Mouse (Mus musculus): ENCODE measurements around the gene Anks1.

The Anks1 gene

GRCm38 (mm10) chr17:28097308-28097707, 188.2 kb downstream of the Anks1 start:
- DNase-seq (ENCODE audit: low read depth), result no peak

DNA sequence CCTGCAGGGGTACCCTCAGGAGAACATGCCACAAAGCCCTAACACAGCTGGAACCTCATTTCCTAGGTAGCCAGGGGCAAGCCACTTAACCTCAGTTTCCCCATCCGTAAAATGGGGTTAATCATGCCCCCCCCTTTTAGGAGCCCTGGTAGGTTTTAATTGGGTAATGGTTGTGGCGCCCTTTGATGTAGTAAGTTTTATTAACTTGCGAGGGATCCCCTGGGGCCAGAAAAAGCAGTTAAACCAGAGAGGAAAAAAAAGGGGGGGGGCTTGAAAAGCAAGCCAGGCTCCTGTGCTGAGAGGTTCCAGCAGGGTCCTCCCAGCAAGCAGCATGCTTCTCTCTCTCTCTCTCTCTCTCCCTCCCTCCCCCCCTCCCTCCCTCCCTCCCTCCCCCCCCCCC, 190.0 kb downstream of the Anks1 start:
- DNase-seq (ENCODE audit: low read depth), result no peak

DNA sequence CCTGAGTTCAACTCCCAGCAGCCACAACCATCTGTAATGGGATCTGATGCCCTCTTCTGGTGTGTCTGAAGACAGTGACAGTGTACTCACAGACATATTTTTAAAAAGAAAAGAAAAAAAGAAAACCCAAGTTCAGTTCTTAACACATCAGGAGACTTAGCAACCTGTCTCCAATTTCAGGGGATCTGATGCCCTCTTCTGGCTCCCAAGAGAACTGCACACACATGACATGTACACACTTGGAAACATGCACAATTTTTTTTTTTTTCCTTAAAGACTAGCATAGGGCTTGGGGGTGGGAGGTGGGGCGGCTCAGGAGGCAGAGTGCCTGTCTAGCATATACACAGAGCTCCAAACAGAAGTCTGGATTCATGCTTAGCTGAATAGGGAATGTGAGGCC, 191.6 kb downstream of the Anks1 start:
- no peak for DNase-seq (ENCODE audit: low read depth)

- DNase-seq (ENCODE audit: low read depth), result no peak
Observed at GRCm38 (mm10) chr17:28101284-28101887, 192.3 kb downstream of the Anks1 start.

- DNase-seq (ENCODE audit: low read depth), result no peak
Observed at GRCm38 (mm10) chr17:28101902-28102319, 192.8 kb downstream of the Anks1 start.

DNA sequence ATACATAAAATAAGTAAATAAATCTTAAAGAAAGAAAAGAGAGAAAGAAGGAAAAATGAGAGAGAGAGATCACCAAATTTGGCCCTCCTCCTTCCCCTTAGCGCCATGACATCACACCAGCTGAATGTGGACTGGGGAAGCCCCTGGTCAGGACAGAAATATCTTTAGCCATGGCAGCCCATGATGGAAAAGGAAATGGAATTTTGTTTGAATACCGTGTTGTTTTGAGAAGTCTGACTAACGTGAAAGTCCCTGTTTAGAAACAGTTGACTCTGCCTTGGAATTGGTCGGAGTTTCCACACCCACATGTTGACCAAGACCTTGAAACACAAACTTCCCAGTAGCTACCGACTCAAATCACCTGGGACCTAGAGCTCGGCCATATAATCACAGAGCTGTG, 195.3 kb downstream of the Anks1 start:
- DNase-seq (ENCODE audit: low read depth), result no peak

- no peak for DNase-seq (ENCODE audit: low read depth)
Observed at GRCm38 (mm10) chr17:28106352-28106751, 197.2 kb downstream of the Anks1 start.

DNA sequence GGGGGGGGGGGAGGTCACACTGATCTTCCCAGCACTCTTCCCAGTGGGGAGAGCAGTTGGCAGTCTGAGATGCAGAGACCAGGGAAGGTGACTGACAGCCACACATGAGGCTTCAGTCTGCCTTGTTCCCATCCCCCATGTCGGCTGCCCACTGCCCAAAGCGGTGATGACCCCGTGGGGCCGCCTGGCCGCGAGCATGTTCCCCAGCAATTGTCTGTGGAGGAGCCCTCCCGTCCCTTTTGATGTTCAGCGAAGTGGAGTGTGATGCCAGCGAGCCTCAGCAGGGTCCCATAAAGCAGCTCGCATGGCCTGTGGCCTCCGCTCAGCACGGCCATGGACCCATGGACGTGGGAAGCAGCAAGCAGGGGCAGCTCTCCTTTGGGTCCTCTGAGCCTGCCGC, 198.2 kb downstream of the Anks1 start:
- no peak for DNase-seq (ENCODE audit: low read depth)

GRCm38 (mm10) chr17:28112266-28112665, 203.2 kb downstream of the Anks1 start:
- no peak for DNase-seq (ENCODE audit: low read depth)

All from c-Kit-positive CD71-negative TER-119-negative erythroid progenitor cells, embryonic 14.5 days (primary cell).